Mouse (Mus musculus): ENCODE measurements around the gene Slpi. TPM values are rescaled to one million over a fixed set of nuclear protein-coding genes. Genes with fewer than 3 reads are reported as not detected.

The Slpi gene
- polyA plus RNA-seq, 1 experiment: not detected

DNA sequence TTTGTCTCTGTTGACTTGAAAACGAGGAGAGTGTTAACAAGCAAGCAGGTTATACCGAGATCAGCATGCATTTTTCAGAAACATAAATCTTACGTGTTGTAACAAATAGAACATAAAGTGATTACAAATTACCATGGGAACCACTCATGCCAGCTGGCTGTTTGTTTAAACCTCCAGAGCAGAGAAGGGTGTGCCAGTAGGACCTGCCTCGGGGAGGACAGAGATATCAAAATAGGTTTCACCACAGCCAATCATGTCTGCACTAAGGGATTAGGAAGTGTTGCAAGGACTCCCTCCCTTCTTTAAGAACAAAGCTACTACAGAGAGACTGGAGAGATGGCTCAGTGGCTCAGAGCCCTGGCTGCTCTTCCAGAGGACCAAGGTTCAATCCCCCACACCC lies 15.7 kb downstream of the Slpi start:
- H3K27me3 ChIP-seq (ENCODE audit: control insufficient read depth): no peaks in the 10 kb centered on the region
- TF ChIP-seq TAL1 (IDR thresholded peaks at IDR 0.05; ENCODE audit: low read length) (no peak), GATA1 (IDR thresholded peaks at IDR 0.05; ENCODE audit: low read length) (no peak)
- no peak overlapping the region for H3K4me3 ChIP-seq (replicated peaks)
- H3K4me1 ChIP-seq (ENCODE audit: control insufficient read depth): no peaks in the 10 kb centered on the region
- no peaks in the 10 kb centered on the region for H3K9me3 ChIP-seq (ENCODE audit: control insufficient read depth, low read length)
- no peaks in the 10 kb centered on the region for H3K36me3 ChIP-seq (ENCODE audit: control insufficient read depth)

DNA sequence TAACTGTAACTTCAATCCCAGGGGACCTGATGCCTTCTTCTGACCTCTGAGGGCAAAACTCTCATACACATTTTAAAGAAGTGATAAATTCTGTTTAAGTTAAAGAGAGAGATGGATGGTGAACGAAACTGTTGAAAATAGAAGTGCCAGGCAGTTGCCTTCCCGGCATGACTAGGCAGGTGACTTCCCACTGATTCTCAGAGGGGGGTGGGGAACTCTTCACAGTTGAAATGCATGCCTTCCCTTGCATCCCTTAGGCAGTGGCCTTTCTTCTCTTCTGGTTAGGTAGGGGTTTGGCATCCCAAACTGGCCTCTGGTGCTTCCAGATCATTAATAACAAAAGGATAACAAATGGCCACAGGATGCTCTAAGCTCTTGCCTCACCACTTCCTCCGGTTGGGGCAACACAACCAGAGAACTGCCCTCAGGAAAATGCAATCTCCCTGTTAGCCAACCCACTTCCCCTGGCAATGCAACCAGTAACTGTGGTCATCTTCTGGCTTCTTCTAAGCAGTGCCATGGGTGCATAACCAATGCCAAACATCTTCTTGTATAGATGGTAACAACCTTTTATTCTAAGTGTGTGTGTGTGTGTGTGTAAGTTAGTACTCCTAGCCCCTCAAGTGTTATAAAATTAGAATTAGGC lies 16.4 kb downstream of the Slpi start:
- Histone ChIP-seq H3K4me3 (replicated peaks) (no peak overlapping the region), H3K4me1 (ENCODE audit: control insufficient read depth) (no peaks in the 10 kb centered on the region), H3K36me3 (ENCODE audit: control insufficient read depth) (no peaks in the 10 kb centered on the region), H3K27me3 (ENCODE audit: control insufficient read depth) (no peaks in the 10 kb centered on the region), H3K9me3 (ENCODE audit: control insufficient read depth, low read length) (no peaks in the 10 kb centered on the region)
- TF ChIP-seq GATA1 (IDR thresholded peaks at IDR 0.05; ENCODE audit: low read length): no peak
- TF ChIP-seq TAL1 (IDR thresholded peaks at IDR 0.05; ENCODE audit: low read length): no peak

DNA sequence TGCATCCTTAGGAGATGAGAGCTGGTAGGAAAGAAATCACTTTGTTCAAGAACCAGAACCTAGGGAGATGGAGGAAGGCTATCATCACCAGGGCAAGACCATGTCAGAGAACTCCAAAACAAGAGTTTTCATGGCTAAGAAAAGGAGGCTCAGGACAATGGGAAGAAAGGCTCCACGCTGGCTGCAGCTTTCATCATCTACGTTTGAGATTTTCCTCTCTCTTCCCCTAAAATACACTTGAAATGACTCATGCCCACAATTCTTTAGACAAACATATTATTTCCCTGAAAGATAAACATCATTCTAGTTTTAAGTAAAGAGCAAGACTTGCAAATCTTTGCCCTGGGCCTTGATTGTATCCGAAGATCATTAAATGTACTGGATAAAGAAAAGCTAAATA lies 17.5 kb downstream of the Slpi start:
- TF ChIP-seq GATA1 (IDR thresholded peaks at IDR 0.05; ENCODE audit: low read length) (no peak), TAL1 (IDR thresholded peaks at IDR 0.05; ENCODE audit: low read length) (no peak)
- H3K36me3 ChIP-seq (ENCODE audit: control insufficient read depth): no peaks in the 10 kb centered on the region
- H3K9me3 ChIP-seq (ENCODE audit: control insufficient read depth, low read length): no peaks in the 10 kb centered on the region
- H3K27me3 ChIP-seq (ENCODE audit: control insufficient read depth): no peaks in the 10 kb centered on the region
- H3K4me3 ChIP-seq (replicated peaks): no peak overlapping the region
- no peaks in the 10 kb centered on the region for H3K4me1 ChIP-seq (ENCODE audit: control insufficient read depth)

DNA sequence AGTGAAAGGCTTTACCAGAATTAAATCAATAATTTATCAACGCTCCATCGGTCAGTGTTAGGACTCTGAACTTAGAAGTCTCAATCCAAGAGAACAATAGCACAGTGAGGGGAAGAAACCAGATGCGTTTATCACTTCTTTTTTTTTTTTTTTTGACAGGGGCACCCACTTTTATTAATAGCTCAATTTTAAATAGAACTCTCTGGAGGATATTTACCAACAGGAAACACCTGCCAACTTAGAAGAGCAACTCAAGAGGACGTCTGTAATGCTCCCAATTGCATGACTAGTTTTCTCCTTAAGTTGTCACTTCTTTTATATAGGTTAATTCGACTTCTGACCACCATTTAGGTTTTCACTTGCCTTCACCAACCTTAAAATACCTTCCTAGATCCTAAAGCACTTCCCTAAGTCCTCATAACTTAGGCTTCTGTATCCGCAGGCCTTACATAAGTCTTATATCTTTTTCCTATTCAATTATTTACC lies 20.2 kb downstream of the Slpi start:
- TF ChIP-seq TAL1 (IDR thresholded peaks at IDR 0.05; ENCODE audit: low read length): no peak
- no peak for TF ChIP-seq GATA1 (IDR thresholded peaks at IDR 0.05; ENCODE audit: low read length)
- Histone ChIP-seq H3K27me3 (ENCODE audit: control insufficient read depth) (no peaks in the 10 kb centered on the region), H3K4me1 (ENCODE audit: control insufficient read depth) (no peaks in the 10 kb centered on the region), H3K4me3 (replicated peaks) (no peak overlapping the region), H3K36me3 (ENCODE audit: control insufficient read depth) (no peaks in the 10 kb centered on the region), H3K9me3 (ENCODE audit: control insufficient read depth, low read length) (no peaks in the 10 kb centered on the region)

DNA sequence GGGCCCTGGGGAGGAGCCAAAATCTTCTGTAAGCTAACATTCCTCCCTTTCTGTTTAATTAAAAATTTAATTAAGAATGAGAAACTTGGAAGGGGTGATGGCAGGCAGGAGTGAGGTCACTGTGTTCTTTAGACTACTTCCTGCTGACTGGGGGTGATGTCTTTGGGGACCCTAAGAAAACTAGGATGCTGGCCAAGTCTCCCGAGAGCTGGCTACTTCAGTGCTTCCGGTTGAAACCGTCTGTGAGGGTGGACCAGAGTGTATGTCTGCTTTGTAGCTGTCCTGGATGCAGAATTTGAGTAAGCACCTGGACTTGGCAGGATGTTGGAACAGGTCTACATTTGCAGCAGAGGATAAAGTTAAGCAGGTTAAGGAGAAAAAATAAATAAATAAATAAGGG lies 21.9 kb downstream of the Slpi start:
- H3K4me1 ChIP-seq (ENCODE audit: control insufficient read depth): no peaks in the 10 kb centered on the region
- no peaks in the 10 kb centered on the region for H3K9me3 ChIP-seq (ENCODE audit: control insufficient read depth, low read length)
- H3K27me3 ChIP-seq (ENCODE audit: control insufficient read depth): no peaks in the 10 kb centered on the region
- H3K4me3 ChIP-seq (replicated peaks): no peak overlapping the region
- TF ChIP-seq GATA1 (IDR thresholded peaks at IDR 0.05; ENCODE audit: low read length) (no peak), TAL1 (IDR thresholded peaks at IDR 0.05; ENCODE audit: low read length) (no peak)
- no peaks in the 10 kb centered on the region for H3K36me3 ChIP-seq (ENCODE audit: control insufficient read depth)

DNA sequence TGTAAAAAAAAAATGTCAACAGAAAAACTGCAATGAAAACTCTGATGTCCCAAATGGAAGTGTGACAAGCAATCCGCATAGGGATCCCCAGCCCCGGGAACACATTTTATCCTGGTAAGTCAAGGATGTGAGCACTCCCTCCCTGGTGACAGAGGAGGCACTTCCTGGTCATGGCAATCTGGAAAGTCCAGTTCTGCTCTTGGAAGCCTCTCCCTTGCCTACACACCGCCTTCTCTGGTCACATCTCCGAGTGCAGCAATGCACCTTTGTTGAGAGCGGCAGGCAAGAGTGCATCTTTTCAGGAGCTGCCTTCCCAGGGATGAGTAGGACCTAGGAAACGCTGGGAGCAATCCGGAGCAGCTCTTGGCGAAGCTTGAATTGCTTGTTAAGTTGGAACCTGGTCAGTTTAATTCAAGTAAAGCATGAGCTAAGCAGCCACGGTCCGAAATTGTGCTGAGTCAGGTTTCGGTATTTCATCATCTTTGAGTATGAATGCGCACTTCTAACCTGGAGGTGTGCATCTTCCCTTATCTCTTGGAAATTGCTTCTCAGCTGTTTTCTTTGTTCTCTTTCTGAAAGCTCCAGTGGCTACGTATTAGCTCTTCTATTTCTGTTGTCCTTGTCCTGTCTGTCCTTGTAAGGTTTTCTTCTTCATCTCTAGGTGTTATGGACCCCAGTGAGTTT lies 27.8 kb downstream of the Slpi start:
- no peaks in the 10 kb centered on the region for H3K27me3 ChIP-seq (ENCODE audit: control insufficient read depth)
- no peaks in the 10 kb centered on the region for H3K4me1 ChIP-seq (ENCODE audit: control insufficient read depth)
- no peaks in the 10 kb centered on the region for H3K9me3 ChIP-seq (ENCODE audit: control insufficient read depth, low read length)
- no peak overlapping the region for H3K4me3 ChIP-seq (replicated peaks)
- no peak for TF ChIP-seq TAL1 (IDR thresholded peaks at IDR 0.05; ENCODE audit: low read length)
- TF ChIP-seq GATA1 (IDR thresholded peaks at IDR 0.05; ENCODE audit: low read length): no peak
- no peaks in the 10 kb centered on the region for H3K36me3 ChIP-seq (ENCODE audit: control insufficient read depth)

DNA sequence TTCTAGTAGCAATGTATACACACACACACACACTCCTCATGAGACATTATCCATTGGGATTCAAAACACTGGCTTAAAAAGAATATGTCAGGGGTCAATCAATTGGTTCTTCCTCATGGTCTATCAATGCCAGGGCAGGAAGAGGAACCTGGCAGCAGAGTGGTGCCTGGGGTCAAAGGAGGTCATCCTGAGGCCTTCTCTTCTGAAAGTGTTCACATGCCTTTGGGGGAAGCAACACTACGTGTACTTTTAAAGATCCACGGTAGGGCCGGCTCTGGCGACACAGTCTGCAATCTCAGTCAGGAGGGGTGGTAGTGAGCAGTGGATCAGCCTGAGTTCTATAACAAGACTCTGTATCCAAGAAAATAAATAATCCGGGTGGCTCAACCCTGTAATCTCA lies 29.2 kb downstream of the Slpi start:
- no peaks in the 10 kb centered on the region for H3K4me1 ChIP-seq (ENCODE audit: control insufficient read depth)
- no peak overlapping the region for H3K4me3 ChIP-seq (replicated peaks)
- TF ChIP-seq GATA1 (IDR thresholded peaks at IDR 0.05; ENCODE audit: low read length) (no peak), TAL1 (IDR thresholded peaks at IDR 0.05; ENCODE audit: low read length) (no peak)
- H3K27me3 ChIP-seq (ENCODE audit: control insufficient read depth): no peaks in the 10 kb centered on the region
- no peaks in the 10 kb centered on the region for H3K36me3 ChIP-seq (ENCODE audit: control insufficient read depth)
- no peaks in the 10 kb centered on the region for H3K9me3 ChIP-seq (ENCODE audit: control insufficient read depth, low read length)

DNA sequence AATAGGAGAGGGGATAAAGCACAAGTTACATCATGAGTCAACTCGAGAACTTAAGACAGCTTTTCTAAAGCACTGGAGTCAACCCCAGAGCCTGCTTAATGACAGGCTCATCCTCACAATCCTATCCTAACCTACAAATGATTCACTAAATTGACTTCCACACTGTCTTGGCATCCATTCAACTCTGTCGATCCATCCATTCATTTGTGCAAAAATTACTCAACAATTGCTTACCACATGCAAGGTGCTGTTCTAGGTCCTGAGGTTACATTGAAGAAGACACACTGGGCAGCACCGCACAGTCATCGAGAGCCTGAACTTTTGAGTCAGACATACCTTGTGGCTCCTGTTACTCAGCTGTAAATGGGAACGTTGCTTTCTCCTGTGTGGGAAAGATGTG lies 29.9 kb downstream of the Slpi start:
- no peaks in the 10 kb centered on the region for H3K9me3 ChIP-seq (ENCODE audit: control insufficient read depth, low read length)
- no peaks in the 10 kb centered on the region for H3K36me3 ChIP-seq (ENCODE audit: control insufficient read depth)
- H3K4me1 ChIP-seq (ENCODE audit: control insufficient read depth): no peaks in the 10 kb centered on the region
- no peak for TF ChIP-seq TAL1 (IDR thresholded peaks at IDR 0.05; ENCODE audit: low read length)
- no peak for TF ChIP-seq GATA1 (IDR thresholded peaks at IDR 0.05; ENCODE audit: low read length)
- no peak overlapping the region for H3K4me3 ChIP-seq (replicated peaks)
- H3K27me3 ChIP-seq (ENCODE audit: control insufficient read depth): no peaks in the 10 kb centered on the region

DNA sequence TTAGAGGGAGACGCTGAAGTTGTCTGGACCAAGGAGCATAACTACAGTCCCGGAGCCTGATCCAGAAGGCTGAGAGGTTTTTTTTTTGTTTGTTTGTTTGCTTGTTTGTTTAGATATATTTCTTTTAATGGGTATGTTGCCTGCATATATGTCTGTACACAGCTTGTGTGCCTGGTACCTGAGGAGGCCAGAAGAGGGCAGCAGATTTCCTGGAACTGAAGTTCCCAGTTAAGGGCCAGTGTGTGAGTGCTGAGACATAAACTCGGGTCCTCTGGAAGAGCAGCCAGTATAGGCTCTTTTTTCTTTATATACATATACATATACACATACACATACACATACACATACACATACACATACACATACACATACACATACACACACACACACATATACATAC lies 30.5 kb downstream of the Slpi start:
- Histone ChIP-seq H3K9me3 (ENCODE audit: control insufficient read depth, low read length) (no peaks in the 10 kb centered on the region), H3K4me3 (replicated peaks) (no peak overlapping the region), H3K36me3 (ENCODE audit: control insufficient read depth) (no peaks in the 10 kb centered on the region), H3K27me3 (ENCODE audit: control insufficient read depth) (no peaks in the 10 kb centered on the region), H3K4me1 (ENCODE audit: control insufficient read depth) (no peaks in the 10 kb centered on the region)
- TF ChIP-seq GATA1 (IDR thresholded peaks at IDR 0.05; ENCODE audit: low read length) (no peak), TAL1 (IDR thresholded peaks at IDR 0.05; ENCODE audit: low read length) (no peak)

Measured in erythroblast, embryonic 14.5 days (primary cell).